Mouse (Mus musculus) stomach, embryonic 16.5 days (tissue): ENCODE data around the gene Pnpla3. TPM values are rescaled to one million over a fixed set of nuclear protein-coding genes. Genes with fewer than 3 reads are reported as not detected.

Source experiments
- ATAC-seq: fragments of 200-750 bp; cut with Nextera tagmentation; 2 replicates; pipeline ENCODE4 v1.8.0; 2017; ENCODE audit warnings: moderate number of reproducible peaks, moderate TSS enrichment; ENCODE audit not compliant: insufficient read depth, low FRiP score
- H3K27ac ChIP-seq: fragments of 300-500 bp; sonication (generic); 2 replicates; pipeline ENCODE4 v1.5.1; 2014; ENCODE audit warnings: low read length
- H3K27me3 ChIP-seq: fragments of 300-500 bp; sonication (generic); 2 replicates; pipeline ENCODE4 v1.6.1; 2014; ENCODE audit warnings: low read length, control low read depth, mixed read lengths; ENCODE audit not compliant: control insufficient read depth, insufficient read depth
- H3K36me3 ChIP-seq: fragments of 300-500 bp; sonication (generic); 2 replicates; pipeline ENCODE4 v1.6.1; 2014; ENCODE audit warnings: low read length; ENCODE audit not compliant: control insufficient read depth, insufficient read depth
- H3K4me1 ChIP-seq: fragments of 300-500 bp; sonication (generic); 2 replicates; pipeline ENCODE4 v1.6.1; 2014; ENCODE audit warnings: low read length, control low read depth, mixed read lengths; ENCODE audit not compliant: control insufficient read depth, insufficient read depth
- H3K4me2 ChIP-seq: fragments of 300-500 bp; sonication (generic); 2 replicates; pipeline ENCODE4 v1.6.1; 2014; ENCODE audit warnings: low read depth, low read length, mixed read lengths
- H3K4me3 ChIP-seq: fragments of 300-500 bp; sonication (generic); replicated peaks from 2 replicates; pipeline ENCODE4 v1.5.1; 2014; ENCODE audit warnings: mild to moderate bottlenecking, low read length
- H3K9ac ChIP-seq: fragments of 300-500 bp; sonication (generic); 2 replicates; pipeline ENCODE4 v1.6.1; 2014; ENCODE audit warnings: low read length
- H3K9me3 ChIP-seq: fragments of 300-500 bp; sonication (generic); replicated peaks from 2 replicates; pipeline ENCODE4 v1.6.1; 2016; ENCODE audit warnings: low read length, control low read depth; ENCODE audit not compliant: control insufficient read depth
- WGBS: fragments of 180-500 bp; shearing (Covaris S2); extraction: QIAGEN DNeasy Blood & Tissue Kit; methylation state at CpG from one replicate; pipeline ENCODE4 v1.1.7; 2014; 5-methylcytosine and 5-hydroxymethylcytosine counted together
- microRNA-seq: library from miRNA; unstranded; fragments of <30 nt; microRNA quantifications from one replicate; pipeline ENCODE4, GENCODE M21; 2016
- polyA plus RNA-seq: library from polyadenylated mRNA; unstranded; fragments of >200 nt; fragmentation: Nextera tagmentation; extraction: Ambion mirVana; gene quantifications from 2 replicates; pipeline ENCODE4 v1.2.1, GENCODE M21; 2015

Gene Pnpla3
- polyA plus RNA-seq, 1 experiment from 2014 or later = 1.3 TPM

DNA sequence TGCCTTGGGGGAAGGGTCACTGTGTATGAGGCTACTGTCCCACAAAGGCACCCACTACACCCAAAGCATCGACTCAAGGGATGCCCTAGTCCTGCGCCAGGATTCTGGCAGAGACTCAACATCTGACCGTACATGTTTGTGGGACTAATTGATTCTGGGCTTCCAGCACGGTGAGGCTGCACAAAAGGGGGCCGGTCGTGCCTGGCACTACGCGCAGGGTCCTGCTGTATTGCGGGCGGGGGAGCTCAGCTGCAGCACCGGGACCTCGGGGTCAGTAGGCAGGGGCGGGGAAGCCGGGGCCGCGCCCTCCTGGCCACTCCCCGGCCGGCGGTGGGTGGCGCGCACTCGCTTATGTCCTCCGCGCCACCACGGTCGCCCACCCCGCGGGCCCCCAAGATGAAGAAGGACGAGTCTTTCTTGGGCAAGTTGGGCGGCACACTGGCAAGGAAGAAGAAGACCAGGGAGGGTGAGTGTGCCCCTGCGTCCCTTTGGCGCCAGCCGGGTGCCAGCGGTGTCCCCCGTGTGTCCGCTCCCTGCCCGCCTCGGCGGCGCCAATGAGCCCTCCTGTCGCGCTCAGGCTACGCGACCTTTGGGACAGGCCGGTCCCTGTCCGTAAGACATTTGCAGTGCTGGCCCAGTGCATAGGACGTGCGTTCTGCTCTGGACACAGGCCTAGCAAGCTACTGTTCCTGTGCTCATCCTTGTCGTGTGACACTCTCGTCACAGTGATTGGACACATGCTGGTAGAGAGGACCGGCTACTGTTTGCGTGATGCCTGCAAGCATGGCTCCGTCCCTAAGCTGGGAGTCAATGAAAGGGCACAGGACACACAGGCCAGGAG lies 64.3 kb downstream of the Pnpla3 start, which contains the start of gene Parvb:
Gene Parvb, plus strand, starts transcription at position 323 of the 841 bp plus-strand sequence.
- H3K9me3 ChIP-seq = no peaks in the 10 kb centered on the region
- H3K4me1 ChIP-seq = peaks cover 18% of the 10 kb centered on the region
- H3K27me3 ChIP-seq = no peaks in the 10 kb centered on the region; the same call in 1 of the 2 replicates
- peak within 1 kb of the TSS; percentile 27; the same call in 1 of the 2 replicates for H3K27ac ChIP-seq
- peak within 1 kb of the TSS; percentile 69 for H3K9ac ChIP-seq
- H3K4me3 ChIP-seq = peak within 1 kb of the TSS; percentile 55
- WGBS = 2% methylated on average over 46 of the region's 53 CpGs
- peak within 1 kb of the TSS; percentile 88 for H3K4me2 ChIP-seq
- no peaks in the 10 kb centered on the region for H3K36me3 ChIP-seq
- peak; percentile 48 for ATAC-seq

DNA sequence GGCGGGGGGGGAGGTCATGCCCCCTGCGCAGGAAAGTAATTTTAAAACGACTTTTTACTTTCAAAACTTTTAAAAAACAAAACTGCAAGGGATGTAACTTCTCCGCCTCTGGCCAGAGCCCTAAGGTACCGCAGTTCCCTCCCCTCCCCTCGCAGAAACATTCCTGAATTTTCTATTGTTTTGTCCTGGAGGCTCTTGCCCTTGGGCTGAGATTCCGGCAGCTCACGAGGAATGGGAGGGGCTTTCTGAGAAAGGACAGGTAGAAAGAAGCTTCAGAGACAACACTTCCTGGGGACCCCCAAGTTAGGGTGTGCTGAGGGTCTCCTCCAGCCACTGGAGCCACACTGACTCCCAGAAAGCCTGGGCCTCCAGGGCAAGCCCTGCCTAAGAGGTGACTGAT lies 65.0 kb downstream of the Pnpla3 start:
- ATAC-seq = no peak
- Histone ChIP-seq H3K9ac (peak overlapping the region; percentile 69), H3K4me3 (peak overlapping the region; percentile 55), H3K4me2 (peak overlapping the region; percentile 88), H3K27ac (no peak overlapping the region), H3K4me1 (peaks cover 18% of the 10 kb centered on the region), H3K9me3 (no peaks in the 10 kb centered on the region), H3K27me3 (no peaks in the 10 kb centered on the region; the same call in 1 of the 2 replicates), H3K36me3 (no peaks in the 10 kb centered on the region)
- 26% methylated on average over 8 of the region's 8 CpGs for WGBS

DNA sequence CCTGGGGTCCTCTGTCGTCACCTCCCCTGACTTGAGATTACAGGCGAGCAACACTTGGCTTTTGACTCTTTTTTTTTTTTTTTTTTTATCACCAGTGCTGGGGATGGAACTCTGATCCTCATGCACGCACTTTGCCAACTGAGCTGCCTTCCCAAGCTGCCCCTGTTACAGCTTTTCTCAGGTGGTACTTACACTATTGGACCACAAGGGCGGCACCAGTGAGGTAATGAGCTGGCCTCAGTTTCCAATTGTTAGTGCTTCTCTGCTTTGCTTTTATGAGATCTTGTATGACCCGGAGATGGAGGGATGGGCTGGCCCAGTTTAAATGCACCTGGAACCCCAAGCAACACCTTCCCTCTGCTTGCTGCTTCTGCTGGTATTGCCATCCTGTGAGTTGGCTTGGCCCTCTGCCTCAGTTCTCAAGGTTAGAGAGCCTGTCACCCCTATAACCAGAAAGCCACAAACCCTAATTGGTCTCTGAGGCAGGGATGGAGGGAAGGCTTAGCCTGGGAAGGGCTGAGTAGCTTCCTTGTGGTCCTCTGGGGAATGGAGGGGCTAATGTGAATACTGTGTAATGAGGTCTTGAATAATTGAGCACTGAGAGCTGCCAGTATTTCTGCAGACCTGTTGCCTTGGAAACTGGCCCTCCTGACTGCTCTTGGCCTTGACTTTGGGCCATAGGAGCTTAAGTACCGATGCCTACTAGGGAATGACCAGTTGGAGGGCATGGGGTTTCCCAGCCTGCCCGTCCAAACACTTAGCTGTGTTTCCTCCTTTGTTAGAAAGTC lies 67.4 kb downstream of the Pnpla3 start:
- Histone ChIP-seq H3K4me2 (no peak overlapping the region), H3K4me1 (peaks cover 33% of the 10 kb centered on the region), H3K9me3 (no peaks in the 10 kb centered on the region), H3K27me3 (no peaks in the 10 kb centered on the region; the same call in 1 of the 2 replicates), H3K27ac (no peak overlapping the region), H3K4me3 (no peak overlapping the region), H3K36me3 (no peaks in the 10 kb centered on the region), H3K9ac (no peak overlapping the region)
- 86% methylated on average over 7 of the region's 7 CpGs for WGBS
- ATAC-seq = no peak

DNA sequence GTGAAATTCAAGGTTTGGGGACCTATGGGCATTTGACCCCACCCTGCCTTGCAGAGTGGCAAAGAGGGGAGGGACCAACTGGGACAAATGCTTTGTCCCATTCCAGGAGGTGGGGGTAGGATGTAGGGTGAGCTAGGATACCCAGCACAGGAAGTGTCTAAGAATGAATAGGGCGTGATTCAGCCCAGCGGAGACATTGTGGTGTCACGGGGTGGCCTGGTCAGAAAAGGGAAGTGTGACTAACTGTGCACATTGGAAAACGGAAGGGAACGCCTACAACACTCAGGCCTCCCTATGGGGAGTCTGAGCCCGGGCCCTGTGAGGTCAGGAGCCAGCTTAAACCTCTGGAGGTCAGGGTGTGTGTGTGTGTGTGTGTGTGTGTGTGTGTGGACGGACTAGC lies 68.0 kb downstream of the Pnpla3 start:
- no peaks in the 10 kb centered on the region; the same call in 1 of the 2 replicates for H3K27me3 ChIP-seq
- H3K27ac ChIP-seq = no peak overlapping the region
- WGBS = 76% methylated on average over 7 of the region's 7 CpGs
- no peak overlapping the region for H3K4me2 ChIP-seq
- H3K4me3 ChIP-seq = no peak overlapping the region
- H3K4me1 ChIP-seq = peaks cover 32% of the 10 kb centered on the region
- no peak overlapping the region for H3K9ac ChIP-seq
- H3K36me3 ChIP-seq = no peaks in the 10 kb centered on the region
- ATAC-seq = peak; percentile 49; the same call in 1 of the 2 replicates
- no peaks in the 10 kb centered on the region for H3K9me3 ChIP-seq

Small RNAs within 50 kb of the gene (microRNA-seq; reads per million reads assigned to microRNA genes)
- not detected for gene Mir6392

Other genes with a start within 250 kb of the Pnpla3 start
- gene Efcab6, start 102.5 kb upstream of the Pnpla3 start, polyA plus RNA-seq = 0.21 and 0.70 TPM in 2 replicates
- gene Sult4a1, start 62.1 kb upstream of the Pnpla3 start, polyA plus RNA-seq = 4.0 and 5.2 TPM in 2 replicates
- gene Pnpla5, start 44.7 kb upstream of the Pnpla3 start, polyA plus RNA-seq = not detected in 2 replicates
- gene Samm50, start 24.4 kb downstream of the Pnpla3 start, polyA plus RNA-seq = 107 and 116 TPM in 2 replicates
- gene Parvb, start 64.2 kb downstream of the Pnpla3 start, polyA plus RNA-seq = 2.7 and 3.2 TPM in 2 replicates
- gene Parvg, start 156.2 kb downstream of the Pnpla3 start, polyA plus RNA-seq = 3.7 and 4.3 TPM in 2 replicates